Mouse (Mus musculus) induced T-regulatory cell, adult 2 months (primary cell): ENCODE measurements at regions not wholly inside any gene's neighbourhood (a gene's known extent, or its start where the extent isn't known, plus 50 kb on each side); places are given as distances from the start of the nearest gene placed in this dataset.

Experiments used
- DNase-seq: peaks from one replicate; pipeline ENCODE4 v3.0.0-alpha.2; 2012; ENCODE audit warnings: low read depth

GRCm38 (mm10) chr13:37619841-37620725, 158.1 kb upstream of the Rreb1 start:
- peak; percentile 65 for DNase-seq

DNA sequence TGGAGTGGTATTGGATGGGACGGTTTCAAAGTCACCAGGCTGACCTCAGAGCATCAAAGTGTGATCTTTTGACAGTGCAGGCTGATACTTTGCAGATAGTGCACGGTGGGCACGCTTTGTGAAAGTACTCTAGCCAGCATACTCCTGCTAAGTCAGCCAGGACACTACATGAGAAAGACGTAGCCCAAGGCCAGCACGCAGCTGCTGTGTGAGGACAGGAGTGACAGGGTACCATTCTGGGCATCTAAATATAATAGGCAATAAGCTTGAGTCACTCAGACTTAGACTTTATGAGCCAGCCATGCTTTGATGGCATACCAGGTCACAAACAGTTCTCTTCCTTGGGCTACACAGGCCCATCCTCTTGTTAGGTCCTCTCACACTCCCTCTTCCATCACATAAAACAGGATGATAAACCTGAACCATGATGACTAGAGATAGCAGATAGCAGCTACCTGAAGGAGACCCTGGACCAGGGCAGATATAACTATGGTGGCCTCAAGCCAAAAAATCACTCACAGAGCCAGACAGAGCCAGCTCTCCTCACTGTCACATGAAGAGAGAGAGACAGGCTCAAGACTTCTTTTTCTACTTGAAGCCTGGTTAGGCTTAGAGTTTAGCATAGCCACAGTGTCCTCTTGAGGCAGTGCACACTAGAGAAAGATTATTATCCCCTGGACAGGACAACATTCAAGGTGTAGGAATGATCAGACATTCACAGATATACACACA, 156.7 kb upstream of the Rreb1 start:
- DNase-seq = no peak

- no peak for DNase-seq
These were observed 155.7 kb upstream of the Rreb1 start for GRCm38 (mm10) chr13:37622366-37623088.

DNA sequence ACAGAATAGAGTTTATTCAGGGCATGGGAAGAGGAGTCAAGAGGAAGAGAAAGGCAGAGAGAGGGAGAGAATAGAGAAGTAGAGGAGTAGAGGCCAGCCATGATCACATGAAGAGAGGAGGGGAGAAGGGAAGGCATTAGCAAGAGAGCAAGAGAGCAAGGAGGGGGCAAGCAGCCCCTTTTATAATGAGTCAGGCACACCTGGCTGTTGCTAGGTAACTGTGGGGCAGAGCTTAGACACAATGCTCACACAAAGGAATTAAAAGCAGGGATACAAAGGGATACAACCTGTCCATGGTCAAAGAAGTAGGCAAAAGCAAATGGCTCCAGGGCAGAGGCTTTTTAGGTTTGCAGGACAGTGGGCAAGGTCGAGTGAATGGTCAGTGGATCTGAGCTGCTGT, 153.5 kb upstream of the Rreb1 start:
- DNase-seq = no peak

GRCm38 (mm10) chr13:37625532-37626235, 152.5 kb upstream of the Rreb1 start:
- DNase-seq = no peak

DNA sequence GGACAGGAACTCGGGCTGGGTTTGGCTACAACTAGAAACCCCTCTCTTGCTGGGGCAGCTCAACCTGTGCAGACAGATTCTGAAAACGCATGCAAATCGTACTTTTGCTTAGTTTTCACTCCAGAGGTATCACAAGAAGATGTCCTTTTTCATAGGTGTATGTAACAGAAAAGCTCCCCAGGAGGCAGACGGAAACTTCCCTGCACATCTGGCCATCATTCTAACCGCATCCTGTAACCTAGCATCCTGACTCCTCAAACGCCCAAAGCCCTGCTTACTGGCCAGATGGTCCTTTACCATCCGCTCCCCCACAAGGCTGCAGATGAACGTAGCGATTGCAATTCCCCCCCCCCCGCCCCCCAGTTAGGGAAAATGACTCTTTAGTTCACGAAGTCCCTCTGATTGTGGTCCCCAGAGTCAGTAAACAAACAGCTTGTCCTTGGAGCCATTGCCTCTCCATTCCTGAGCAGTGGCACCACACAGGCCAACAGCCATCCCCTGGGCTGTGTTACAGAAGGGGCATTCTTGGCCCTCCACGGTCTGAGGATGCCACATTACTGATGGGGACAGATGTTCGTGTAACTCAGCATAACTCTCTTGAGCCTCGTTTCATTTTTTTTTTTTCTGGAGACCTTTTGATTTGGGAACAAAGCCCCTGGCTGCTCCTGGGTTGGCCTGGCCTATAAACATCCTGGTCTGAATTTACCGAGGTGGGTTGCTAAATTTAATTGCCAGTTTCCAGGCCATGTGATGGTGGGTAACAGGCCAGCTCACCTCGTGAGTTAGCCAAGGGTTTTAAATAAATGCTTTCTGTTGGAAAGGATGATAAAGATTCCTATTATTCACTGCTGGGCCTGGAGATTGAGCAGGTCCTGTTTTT, 149.6 kb upstream of the Rreb1 start:
- peak; percentile 34 for DNase-seq

DNA sequence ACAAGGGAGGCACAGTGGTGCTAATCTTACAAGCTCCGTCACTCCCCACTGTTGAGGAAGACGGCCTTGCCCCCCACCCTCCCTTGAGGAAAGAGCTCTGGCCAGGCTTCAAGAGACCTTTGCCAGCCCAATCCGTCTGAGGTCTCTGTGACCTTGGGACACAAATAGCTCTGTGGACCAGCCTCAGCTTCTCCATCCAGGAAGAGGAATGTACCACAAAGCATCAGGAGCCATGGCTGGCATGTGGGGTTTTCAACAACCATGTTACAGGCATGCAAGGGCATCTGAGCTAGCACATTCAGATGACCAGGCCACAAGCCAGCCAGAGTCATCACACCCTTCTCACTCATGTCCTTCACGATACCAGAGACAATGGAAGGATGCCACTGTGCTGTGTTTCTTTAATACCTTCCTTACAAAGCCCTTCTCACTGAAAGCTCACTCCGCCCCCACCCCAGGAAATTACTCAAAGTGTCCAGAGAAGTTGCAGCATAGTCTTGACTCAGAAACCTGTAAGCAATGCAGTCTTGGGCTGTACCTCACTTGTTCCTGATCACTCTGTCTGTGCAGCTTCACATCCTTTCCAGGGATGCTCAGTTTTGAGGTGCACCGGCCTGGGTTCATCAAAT, 148.8 kb upstream of the Rreb1 start:
- no peak for DNase-seq

GRCm38 (mm10) chr13:37632835-37633440, 145.3 kb upstream of the Rreb1 start:
- DNase-seq = peak; percentile 33

DNA sequence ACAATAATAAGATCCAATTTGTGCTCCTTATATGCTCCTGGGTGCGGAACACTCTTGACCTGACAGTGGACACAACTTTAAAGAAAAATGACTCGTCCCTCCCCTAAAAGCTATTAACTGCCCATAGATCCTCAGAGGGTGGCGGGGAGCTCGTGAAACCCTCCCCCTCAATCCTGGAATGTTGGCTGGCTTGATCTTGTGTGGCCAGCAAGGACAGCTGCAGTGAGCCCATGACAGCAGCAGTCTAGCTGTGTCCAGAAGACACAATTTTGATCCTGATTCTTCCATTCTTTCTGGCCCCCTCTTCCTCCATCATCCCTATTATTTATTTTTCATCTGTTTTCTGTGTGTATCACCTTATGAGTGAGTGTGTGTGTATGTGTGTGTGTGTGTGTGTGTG, 141.8 kb upstream of the Rreb1 start:
- no peak for DNase-seq

DNA sequence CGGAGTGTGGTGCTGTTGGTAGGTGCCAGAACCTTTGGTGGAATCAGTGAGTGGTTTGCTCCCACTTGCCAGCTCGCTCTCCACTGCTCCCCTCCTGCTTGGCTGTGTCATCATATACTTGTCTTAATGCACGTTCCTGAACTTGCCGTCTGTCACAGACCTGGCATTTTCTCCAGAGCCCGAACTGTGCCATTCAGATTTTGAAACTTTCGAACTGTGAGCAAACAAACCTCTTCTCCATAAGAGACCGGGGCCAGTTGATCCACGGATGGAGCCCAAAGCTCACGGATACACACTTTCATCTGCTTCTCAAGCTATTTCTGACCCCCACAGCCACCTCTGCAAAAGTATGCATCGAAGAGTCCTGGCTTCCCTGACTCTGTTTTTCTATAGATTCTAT, 141.0 kb upstream of the Rreb1 start:
- DNase-seq = no peak

DNA sequence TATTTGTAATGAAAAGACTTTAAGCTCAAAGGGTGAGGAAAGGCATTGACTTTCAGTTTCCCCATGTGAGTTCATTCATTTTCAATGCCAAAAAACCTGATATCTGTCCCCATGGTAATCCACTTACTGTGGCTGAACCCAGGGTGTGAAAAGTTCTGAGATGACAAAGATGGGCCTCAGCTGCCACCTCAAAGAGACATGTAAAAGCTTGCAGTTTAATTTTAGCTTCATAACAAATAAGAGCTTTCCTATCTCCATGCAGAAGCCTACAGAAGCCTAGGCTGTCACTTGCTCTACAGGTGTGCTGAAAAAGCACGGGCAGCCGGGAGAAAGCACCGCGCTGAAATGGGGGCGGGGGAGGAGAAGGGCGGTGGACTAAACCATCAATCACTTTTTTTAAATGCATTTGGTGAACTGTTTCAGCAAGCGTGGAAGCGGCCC, 140.1 kb upstream of the Rreb1 start:
- DNase-seq = no peak

DNA sequence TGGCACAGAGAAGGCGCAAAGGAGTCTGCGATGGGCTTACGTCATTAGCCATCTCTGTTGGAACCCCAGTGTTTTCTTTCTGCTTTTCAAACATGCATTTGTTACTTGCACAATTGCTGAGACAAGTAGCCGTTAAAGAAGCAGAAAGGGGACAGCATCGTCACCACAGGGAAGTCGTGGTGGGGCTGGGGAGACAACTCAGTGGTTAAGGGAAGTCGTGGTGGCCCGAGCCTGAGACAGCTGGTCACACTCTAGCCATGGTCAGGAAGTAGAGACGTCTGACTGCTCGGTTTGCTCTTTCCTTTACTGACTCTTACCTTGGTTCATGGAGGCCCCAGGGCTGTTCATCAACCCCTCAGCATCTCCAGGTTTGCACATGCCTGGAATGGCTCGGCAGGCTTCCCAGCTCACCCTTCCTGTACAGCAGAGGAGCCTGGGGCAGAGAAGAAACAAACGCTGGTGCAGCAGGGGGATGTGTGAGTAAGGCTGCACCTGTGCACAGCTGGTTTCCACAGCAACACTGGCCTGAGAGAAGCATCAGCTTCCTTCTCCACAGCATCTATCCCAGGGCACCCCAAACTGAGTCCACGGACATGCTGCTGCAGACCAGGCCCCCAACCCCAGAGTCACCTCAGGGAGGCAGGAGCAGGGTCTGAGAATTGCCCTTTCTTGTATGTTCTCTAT, 135.6 kb upstream of the Rreb1 start:
- no peak for DNase-seq

GRCm38 (mm10) chr13:37644751-37645181, 133.4 kb upstream of the Rreb1 start:
- no peak for DNase-seq

DNA sequence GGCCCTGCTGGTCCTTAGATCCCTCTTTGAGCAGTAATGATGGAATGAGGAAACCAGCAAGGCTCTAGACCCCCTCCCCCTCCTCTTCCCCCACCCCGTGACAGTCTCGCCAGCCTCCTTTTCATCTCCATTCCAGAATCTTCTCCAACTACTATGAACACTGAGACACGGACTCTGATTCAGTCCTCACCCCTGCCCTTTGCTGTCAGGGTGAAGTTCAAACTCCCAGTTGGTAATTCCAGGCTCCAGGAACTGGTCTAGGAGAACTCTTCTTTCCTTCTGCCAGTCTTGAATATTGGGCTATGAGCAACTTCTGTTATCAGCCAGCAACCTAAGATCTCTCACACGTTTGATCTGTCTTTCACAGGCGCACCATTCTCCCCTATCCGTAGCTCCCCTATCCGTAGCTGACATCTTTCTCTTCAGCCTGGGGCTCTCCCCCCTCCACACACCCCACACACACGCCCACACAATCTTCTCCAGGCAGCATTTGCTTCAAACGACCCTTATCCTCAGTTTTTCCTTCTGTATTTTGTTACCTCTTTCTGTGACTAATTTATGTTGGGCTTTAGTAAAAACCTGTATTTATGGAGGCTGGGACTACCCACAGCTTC, 128.6 kb upstream of the Rreb1 start:
- DNase-seq = no peak

DNA sequence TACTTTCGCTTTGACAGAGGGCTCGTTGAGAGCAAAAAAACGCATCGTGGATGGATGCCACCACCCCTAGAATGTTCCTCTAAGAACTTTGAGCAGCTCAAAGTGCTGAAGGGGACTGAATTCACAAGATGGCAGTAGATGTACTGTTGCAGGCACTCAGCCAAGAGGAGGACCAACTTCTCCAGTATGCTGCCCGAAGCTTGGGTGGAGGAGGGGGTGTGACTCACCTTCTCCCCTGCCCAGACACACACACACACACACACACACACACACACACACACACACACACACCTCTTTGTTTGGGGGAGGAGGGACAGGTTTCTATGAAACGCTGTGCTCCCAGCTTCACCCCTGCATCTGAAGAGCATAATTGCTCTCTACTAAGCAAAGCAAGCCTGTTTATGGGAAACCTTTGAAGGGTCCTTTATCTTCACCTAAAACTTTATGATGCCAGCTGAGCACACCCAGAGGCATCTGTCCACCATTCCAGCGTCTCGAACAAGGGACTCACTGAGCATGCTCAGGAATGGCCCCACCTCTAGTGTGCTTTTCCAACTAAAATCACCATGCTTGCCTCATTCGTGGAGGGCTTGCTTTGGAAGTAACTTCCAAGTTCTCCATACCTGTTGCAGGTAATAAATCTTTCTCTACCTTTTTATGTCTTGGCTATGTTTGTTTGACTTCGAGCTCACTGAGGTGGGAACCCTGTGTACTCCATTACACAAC, 126.8 kb upstream of the Rreb1 start:
- no peak for DNase-seq

- no peak for DNase-seq
These were observed 123.5 kb upstream of the Rreb1 start for GRCm38 (mm10) chr13:37654651-37655050.

GRCm38 (mm10) chr13:37657248-37657647, 121.0 kb upstream of the Rreb1 start:
- peak; percentile 53 for DNase-seq

GRCm38 (mm10) chr13:37658034-37658433, 120.2 kb upstream of the Rreb1 start:
- DNase-seq = peak; percentile 44
